ENCODE assay signal across 29 mouse cellular contexts in genomic region chr13:46387396-46387795, GRCm38 (mm10). TPM values are rescaled to one million over a fixed set of nuclear protein-coding genes. Genes with fewer than 3 reads are reported as not detected.
"Had no signal": no experiment of that assay in that cellular context is flagged by ENCODE, and none has a peak within 500 bp of the region (broad histone marks: within the 10 kb centered on the region; RNA-seq: fewer than 3 reads in every experiment).

No protein-coding gene starts in this region.

- H3K4me1 ChIP-seq: heart, embryonic 10.5 days; heart, embryonic 12.5 days; hindbrain, embryonic 10.5 days; hindbrain, embryonic 12.5 days; intestine, embryonic 15.5 days; limb, embryonic 10.5 days; limb, embryonic 12.5 days; liver, embryonic 13.5 days; liver, embryonic 15.5 days had no signal

- DNase-seq: gastrocnemius, adult 2 months; gastrocnemius, postnatal 10 days; gastrocnemius, postnatal 25 days; heart, adult 18-20 months; heart, postnatal 10 days; heart, postnatal 4 days; kidney, adult 18-20 months; kidney, adult 8-10 months; kidney, postnatal 10 days; kidney, postnatal 25 days; kidney, postnatal 4 days; liver; liver, embryonic 13.5 days had no signal

- H3K4me2 ChIP-seq: heart, embryonic 12.5 days; hindbrain, embryonic 12.5 days; hindbrain, embryonic 14.5 days; intestine, embryonic 15.5 days; limb, embryonic 12.5 days; liver, embryonic 11.5 days; liver, embryonic 13.5 days; liver, embryonic 15.5 days had no signal

- H3K4me3 ChIP-seq: gastrocnemius, adult 2 months; heart, embryonic 10.5 days; heart, embryonic 12.5 days; hindbrain, embryonic 10.5 days; hindbrain, embryonic 12.5 days; intestine, embryonic 15.5 days; layer of hippocampus, adult 2 months; left cerebral cortex, adult 2 months; limb, embryonic 10.5 days; limb, embryonic 12.5 days; liver, embryonic 13.5 days; liver, embryonic 15.5 days had no signal

- H3K36me3 ChIP-seq: heart, embryonic 10.5 days; heart, embryonic 12.5 days; hindbrain, embryonic 10.5 days; hindbrain, embryonic 12.5 days; intestine, embryonic 15.5 days; limb, embryonic 10.5 days; limb, embryonic 12.5 days; liver, embryonic 13.5 days; liver, embryonic 15.5 days had no signal

- H3K9me3 ChIP-seq: heart, embryonic 10.5 days; hindbrain, embryonic 10.5 days; hindbrain, embryonic 12.5 days; intestine, embryonic 15.5 days; limb, embryonic 10.5 days; limb, embryonic 12.5 days; liver, embryonic 13.5 days; liver, embryonic 15.5 days had no signal

- H3K9ac ChIP-seq: heart, embryonic 12.5 days; hindbrain, embryonic 12.5 days; hindbrain, embryonic 14.5 days; intestine, embryonic 15.5 days; limb, embryonic 12.5 days; liver, embryonic 13.5 days; liver, embryonic 15.5 days had no signal

- H3K27ac ChIP-seq: gastrocnemius, adult 2 months; heart, embryonic 10.5 days; hindbrain, embryonic 10.5 days; hindbrain, embryonic 12.5 days; hindbrain, embryonic 14.5 days; intestine, embryonic 15.5 days; layer of hippocampus, adult 2 months; left cerebral cortex, adult 2 months; limb, embryonic 10.5 days; limb, embryonic 12.5 days; liver, embryonic 13.5 days; liver, embryonic 15.5 days had no signal

- ATAC-seq: hindbrain, embryonic 16.5 days; inflammation-experienced regulatory T-cells, adult 6 months; intestine, embryonic 15.5 days; intestine, postnatal 0 days had no signal

- H3K27me3 ChIP-seq: heart, embryonic 12.5 days; hindbrain, embryonic 12.5 days; intestine, embryonic 15.5 days; limb, embryonic 12.5 days; liver, embryonic 13.5 days; liver, embryonic 15.5 days had no signal

RNA-seq across cellular contexts. Expression of gene Rbm24, which starts 30.8 kb away (rescaled TPM):
- total RNA-seq: granulocyte monocyte progenitor cell, adult 5-6 weeks had no signal
